Mouse (Mus musculus) embryonic facial prominence, embryonic 11.5 days (tissue): ENCODE data around the gene Arfgef3. TPM values are rescaled to one million over a fixed set of nuclear protein-coding genes. Genes with fewer than 3 reads are reported as not detected.

Source experiments
- ATAC-seq: fragments of 200-750 bp; cut with Nextera tagmentation; replicated peaks from 2 replicates; pipeline ENCODE4 v1.8.0; 2017; ENCODE audit warnings: low read depth; ENCODE audit not compliant: insufficient number of reproducible peaks, low FRiP score, low TSS enrichment
- DNase-seq: peaks from one replicate; pipeline ENCODE4 v3.0.0-alpha.2; 2015; ENCODE audit warnings: low spot score
- H3K27ac ChIP-seq: fragments of 300-500 bp; sonication (generic); replicated peaks from 2 replicates; pipeline ENCODE4 v1.5.1; 2014; ENCODE audit warnings: mild to moderate bottlenecking, low read depth, low read length, control low read depth
- H3K27me3 ChIP-seq: fragments of 300-500 bp; sonication (generic); 2 replicates; pipeline ENCODE4 v1.6.1; 2014; ENCODE audit warnings: mild to moderate bottlenecking, low read length, moderate library complexity, mixed read lengths; ENCODE audit not compliant: control insufficient read depth, insufficient read depth
- H3K36me3 ChIP-seq: fragments of 300-500 bp; sonication (generic); replicated peaks from 2 replicates; pipeline ENCODE4 v1.6.1; 2014; ENCODE audit warnings: low read depth, mild to moderate bottlenecking, low read length, moderate library complexity, mixed read lengths; ENCODE audit not compliant: control insufficient read depth, insufficient read depth
- H3K4me1 ChIP-seq: fragments of 300-500 bp; sonication (generic); 2 replicates; pipeline ENCODE4 v1.6.1; 2014; ENCODE audit warnings: low read length, mixed read lengths; ENCODE audit not compliant: control insufficient read depth, insufficient read depth
- H3K4me2 ChIP-seq: fragments of 300-500 bp; sonication (generic); 2 replicates; pipeline ENCODE4 v1.6.1; 2014; ENCODE audit warnings: low read depth, mild to moderate bottlenecking, control low read depth, low read length, moderate library complexity
- H3K4me3 ChIP-seq: fragments of 300-500 bp; sonication (generic); 2 replicates; pipeline ENCODE4 v1.5.1; 2014; ENCODE audit warnings: low read depth, low read length, control low read depth
- H3K9ac ChIP-seq: fragments of 300-500 bp; sonication (generic); replicated peaks from 2 replicates; pipeline ENCODE4 v1.6.1; 2014; ENCODE audit warnings: mild to moderate bottlenecking, control low read depth, low read length
- H3K9me3 ChIP-seq: fragments of 300-500 bp; sonication (generic); replicated peaks from 2 replicates; pipeline ENCODE4 v1.6.1; 2016; ENCODE audit warnings: mild to moderate bottlenecking, low read length, inconsistent platforms, mixed read lengths; ENCODE audit not compliant: control insufficient read depth
- WGBS: fragments of 180-500 bp; shearing (Covaris S2); extraction: QIAGEN DNeasy Blood & Tissue Kit; methylation state at CpG from one replicate; pipeline ENCODE4 v1.1.7; 2014; 5-methylcytosine and 5-hydroxymethylcytosine counted together
- polyA plus RNA-seq: library from polyadenylated mRNA; unstranded; fragments of >200 nt; fragmentation: Nextera tagmentation; extraction: Ambion mirVana; gene quantifications from 2 replicates; pipeline ENCODE4 v1.2.1, GENCODE M21; 2014

The Arfgef3 gene
- polyA plus RNA-seq, 1 experiment from 2014 or later, result 0.21 TPM

DNA sequence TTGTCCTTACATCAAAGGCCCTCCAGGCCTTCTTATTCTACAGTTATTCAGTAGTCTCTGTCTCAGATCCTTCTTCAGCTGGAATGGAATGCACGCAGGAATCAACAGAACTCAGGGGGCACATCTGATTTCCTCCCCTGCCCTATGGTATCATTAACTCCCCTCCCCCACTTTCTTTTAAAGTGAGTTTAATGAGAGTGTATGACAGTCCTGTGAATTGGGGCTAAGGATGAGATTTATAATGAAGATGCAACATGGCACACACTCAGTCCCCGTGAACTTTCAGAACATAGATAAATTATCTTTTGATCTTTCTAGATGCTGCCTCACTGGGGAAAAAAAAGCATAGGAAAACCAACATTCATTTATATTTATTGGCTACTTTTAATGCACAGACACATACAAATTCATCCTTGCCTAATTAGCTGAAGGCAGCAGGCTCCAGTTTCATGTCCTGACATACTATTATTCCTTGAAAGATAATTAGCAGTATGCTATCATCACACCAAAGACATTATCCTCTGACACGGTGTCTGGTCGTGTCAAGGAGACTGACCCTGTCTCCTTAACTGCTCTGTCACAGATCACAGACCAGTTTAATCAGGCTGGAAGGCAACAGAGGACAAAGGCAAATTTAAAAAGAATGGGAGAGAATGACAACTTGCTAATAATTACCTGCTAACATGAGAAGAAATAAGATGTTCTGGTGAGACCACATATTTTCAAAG, 39.2 kb downstream of the Arfgef3 start:
- no peak overlapping the region for H3K4me3 ChIP-seq
- no peak overlapping the region for H3K9ac ChIP-seq
- 63% methylated on average over 4 of the region's 4 CpGs for WGBS
- no peak for DNase-seq
- H3K36me3 ChIP-seq, result no peaks in the 10 kb centered on the region
- no peaks in the 10 kb centered on the region for H3K9me3 ChIP-seq
- no peaks in the 10 kb centered on the region for H3K27me3 ChIP-seq
- no peak overlapping the region for H3K4me2 ChIP-seq
- no peak overlapping the region for H3K27ac ChIP-seq
- ATAC-seq, result no peak
- no peaks in the 10 kb centered on the region for H3K4me1 ChIP-seq

- no peaks in the 10 kb centered on the region for H3K27me3 ChIP-seq
- no peak overlapping the region for H3K4me2 ChIP-seq
- no peaks in the 10 kb centered on the region for H3K4me1 ChIP-seq
- H3K9ac ChIP-seq, result no peak overlapping the region
- H3K27ac ChIP-seq, result no peak overlapping the region
- DNase-seq (no peak), ATAC-seq (no peak)
- no peaks in the 10 kb centered on the region for H3K36me3 ChIP-seq
- no peak overlapping the region for H3K4me3 ChIP-seq
- no peaks in the 10 kb centered on the region for H3K9me3 ChIP-seq
These were observed 42.2 kb downstream of the Arfgef3 start for GRCm38 (mm10) chr10:18701517-18701916.

- Histone ChIP-seq H3K4me2 (no peak overlapping the region), H3K9me3 (no peaks in the 10 kb centered on the region), H3K36me3 (no peaks in the 10 kb centered on the region), H3K4me3 (no peak overlapping the region), H3K4me1 (no peaks in the 10 kb centered on the region), H3K27ac (no peak overlapping the region), H3K27me3 (no peaks in the 10 kb centered on the region), H3K9ac (no peak overlapping the region)
- 81% methylated on average over 2 of the region's 2 CpGs for WGBS
- DNase-seq, result no peak
- ATAC-seq, result no peak
These were observed 43.6 kb downstream of the Arfgef3 start for GRCm38 (mm10) chr10:18700117-18700516.

DNA sequence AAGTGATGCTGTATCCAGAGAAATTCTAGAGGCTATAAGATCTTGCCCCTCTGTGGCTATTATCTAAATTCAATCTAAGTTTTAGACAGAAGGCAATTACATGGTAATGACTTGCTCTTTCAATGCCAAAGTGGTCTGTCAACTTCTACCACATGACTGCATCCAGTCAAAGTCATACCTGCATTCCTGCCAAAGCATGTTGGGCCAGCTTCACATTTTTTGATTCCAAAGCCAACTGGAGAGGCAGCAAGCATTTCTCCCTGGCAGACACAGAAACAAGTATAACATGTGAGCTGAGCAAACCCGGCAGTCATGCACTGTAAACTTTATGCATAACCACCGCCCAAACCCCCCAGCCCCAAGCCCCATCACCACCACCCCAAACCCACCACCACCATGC, 44.6 kb downstream of the Arfgef3 start:
- H3K4me3 ChIP-seq, result no peak overlapping the region
- ATAC-seq, result no peak
- no peaks in the 10 kb centered on the region for H3K4me1 ChIP-seq
- no peaks in the 10 kb centered on the region for H3K27me3 ChIP-seq
- DNase-seq, result no peak
- WGBS, result 92% methylated on average over 2 of the region's 2 CpGs
- no peaks in the 10 kb centered on the region for H3K36me3 ChIP-seq
- no peak overlapping the region for H3K4me2 ChIP-seq
- H3K9me3 ChIP-seq, result no peaks in the 10 kb centered on the region
- H3K27ac ChIP-seq, result no peak overlapping the region
- no peak overlapping the region for H3K9ac ChIP-seq

GRCm38 (mm10) chr10:18696461-18696860, 47.3 kb downstream of the Arfgef3 start:
- H3K27me3 ChIP-seq, result no peaks in the 10 kb centered on the region
- WGBS, result 42% methylated on average over 6 of the region's 6 CpGs
- no peaks in the 10 kb centered on the region for H3K36me3 ChIP-seq
- H3K27ac ChIP-seq, result no peak overlapping the region
- H3K9ac ChIP-seq, result no peak overlapping the region
- DNase-seq, result peak; percentile 56
- H3K9me3 ChIP-seq, result no peaks in the 10 kb centered on the region
- H3K4me1 ChIP-seq, result no peaks in the 10 kb centered on the region
- no peak overlapping the region for H3K4me2 ChIP-seq
- no peak overlapping the region for H3K4me3 ChIP-seq
- ATAC-seq, result no peak

DNA sequence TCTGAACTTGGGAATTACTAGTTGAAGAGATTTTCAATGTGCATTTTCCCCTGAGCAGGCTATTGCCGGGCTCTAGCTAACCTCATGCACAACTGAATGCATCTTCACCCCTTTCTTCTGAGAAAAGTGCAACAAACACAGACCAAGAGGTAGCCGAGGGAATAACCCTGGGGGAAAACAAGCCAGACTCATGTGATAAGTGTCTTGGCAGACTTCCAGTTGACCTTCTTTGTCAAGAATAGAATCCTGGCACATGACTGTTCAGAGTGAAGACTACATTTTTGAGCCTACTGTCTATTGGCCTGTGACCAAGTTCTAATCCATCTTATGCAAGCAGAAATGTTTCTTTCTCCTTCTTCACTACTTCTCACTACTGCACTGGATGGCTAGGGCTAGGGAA, 55.5 kb downstream of the Arfgef3 start:
- no peaks in the 10 kb centered on the region for H3K27me3 ChIP-seq
- no peaks in the 10 kb centered on the region for H3K4me1 ChIP-seq
- H3K27ac ChIP-seq, result no peak overlapping the region
- no peak overlapping the region for H3K9ac ChIP-seq
- no peaks in the 10 kb centered on the region for H3K9me3 ChIP-seq
- no peak for DNase-seq
- no peak overlapping the region for H3K4me3 ChIP-seq
- H3K36me3 ChIP-seq, result no peaks in the 10 kb centered on the region
- no peak for ATAC-seq
- WGBS, result 61% methylated on average over 2 of the region's 2 CpGs
- H3K4me2 ChIP-seq, result no peak overlapping the region

GRCm38 (mm10) chr10:18681385-18681954, 62.3 kb downstream of the Arfgef3 start:
- Histone ChIP-seq H3K27me3 (no peaks in the 10 kb centered on the region), H3K4me2 (no peak overlapping the region), H3K4me1 (no peaks in the 10 kb centered on the region), H3K27ac (no peak overlapping the region), H3K9me3 (no peaks in the 10 kb centered on the region), H3K36me3 (no peaks in the 10 kb centered on the region), H3K9ac (no peak overlapping the region), H3K4me3 (no peak overlapping the region)
- ATAC-seq, result no peak
- no peak for DNase-seq
- WGBS, result 90% methylated on average over 2 of the region's 2 CpGs

GRCm38 (mm10) chr10:18680661-18681384, 62.9 kb downstream of the Arfgef3 start:
- Histone ChIP-seq H3K4me3 (no peak overlapping the region), H3K27ac (no peak overlapping the region), H3K9me3 (no peaks in the 10 kb centered on the region), H3K9ac (no peak overlapping the region), H3K4me2 (no peak overlapping the region), H3K4me1 (no peaks in the 10 kb centered on the region), H3K27me3 (no peaks in the 10 kb centered on the region), H3K36me3 (no peaks in the 10 kb centered on the region)
- ATAC-seq (no peak), DNase-seq (no peak)
- 77% methylated on average over 3 of the region's 3 CpGs for WGBS
